In the genomic region with DNA sequence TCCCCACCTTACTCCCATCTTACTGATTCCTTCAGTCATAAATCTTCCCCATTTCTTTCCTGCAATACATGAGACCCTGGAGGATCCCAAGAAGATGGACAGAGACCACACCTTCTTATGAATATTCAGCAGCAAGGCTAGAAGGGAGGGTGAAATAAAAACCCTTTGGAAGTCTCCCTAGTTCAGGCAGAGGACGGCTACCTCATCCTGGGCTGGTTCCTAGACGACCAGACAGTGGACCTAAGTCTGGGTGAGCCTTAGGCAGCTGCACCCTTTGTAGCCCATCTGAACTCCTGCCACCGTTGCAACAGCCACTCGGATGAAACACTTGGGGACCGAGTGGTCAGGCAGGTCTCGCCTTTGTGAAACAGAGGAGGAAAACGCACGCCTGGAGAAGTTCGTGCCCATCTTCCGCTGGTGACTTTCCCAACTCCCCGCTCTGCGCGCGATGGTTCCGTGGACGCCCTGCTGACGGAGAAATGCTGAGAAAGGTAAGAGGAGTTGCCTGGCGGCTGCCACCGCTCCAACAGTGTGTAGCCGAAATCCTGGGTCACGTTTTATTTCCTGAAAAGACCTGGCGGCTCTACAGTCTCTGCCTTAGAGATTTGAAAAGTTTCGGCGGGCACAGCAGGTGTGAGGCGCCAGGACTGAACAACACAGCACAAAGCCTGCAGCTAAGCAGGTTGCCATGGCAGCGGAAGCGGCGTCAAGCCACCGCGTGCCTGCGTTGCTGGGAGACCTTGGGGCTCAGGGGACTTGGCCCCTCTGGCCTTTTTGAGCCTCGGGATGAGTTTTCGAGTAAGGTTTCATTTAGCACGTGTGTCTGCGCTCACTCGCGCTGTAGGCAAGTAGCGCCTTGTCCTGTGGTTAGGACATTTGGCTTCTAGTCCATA, we compare ENCODE assay signal across 8 mouse cellular contexts.
DNase-seq lines count a peak whose midpoint lies in the region; ATAC-seq lines count a peak whose summit lies in the region.

No protein-coding gene starts in this region.

- H3K4me2 ChIP-seq in forebrain, embryonic 12.5 days: peak overlapping the region; percentile 88
- H3K4me2 ChIP-seq in hindbrain, embryonic 15.5 days: peak overlapping the region; percentile 86

- H3K9ac ChIP-seq in forebrain, embryonic 12.5 days: peak overlapping the region; percentile 55
- H3K9ac ChIP-seq in hindbrain, embryonic 15.5 days: peak overlapping the region; percentile 27; the same call in 1 of the 2 replicates

- peak overlapping the region; percentile 43 for H3K4me3 ChIP-seq in forebrain, embryonic 12.5 days (replicated peaks)
- H3K4me3 ChIP-seq in hindbrain, embryonic 15.5 days: peak overlapping the region; percentile 43

- no peaks in the 10 kb centered on the region for H3K36me3 ChIP-seq in forebrain, embryonic 12.5 days (replicated peaks)
- no peaks in the 10 kb centered on the region for H3K36me3 ChIP-seq in hindbrain, embryonic 15.5 days

- H3K4me1 ChIP-seq in forebrain, embryonic 12.5 days: peaks cover 25% of the 10 kb centered on the region
- peaks cover 20% of the 10 kb centered on the region for H3K4me1 ChIP-seq in hindbrain, embryonic 15.5 days (replicated peaks)

- WGBS in forebrain, embryonic 12.5 days: under 1% methylated on average over 38 of the region's 38 CpGs
- under 1% methylated on average over 38 of the region's 38 CpGs for WGBS in hindbrain, embryonic 15.5 days

- peak overlapping the region; percentile 78 for H3K27ac ChIP-seq in forebrain, embryonic 12.5 days
- H3K27ac ChIP-seq in hindbrain, embryonic 15.5 days (replicated peaks): peak overlapping the region; percentile 52; the same call in 1 of the 2 replicates

- peak; percentile 74 for DNase-seq in ES-CJ7 (ENCODE audit: low read depth, low spot score)
- DNase-seq in brain, adult 2 months (ENCODE audit: low read depth, low spot score): peak; percentile 75
- DNase-seq in left cerebral cortex, adult 11 months (ENCODE audit: low spot score): peak; percentile 22
- peak; percentile 30 for DNase-seq in lung, postnatal 14 days
- peak; percentile 96 for DNase-seq in retina, embryonic 14.5 days (ENCODE audit: low spot score)
- peak; percentile 17 to 19 for DNase-seq in urinary bladder, postnatal 36 days (ENCODE audit: low spot score in 2 of 2)

- H3K9me3 ChIP-seq in forebrain, embryonic 12.5 days: no peaks in the 10 kb centered on the region
- H3K9me3 ChIP-seq in hindbrain, embryonic 15.5 days: no peaks in the 10 kb centered on the region

- H3K27me3 ChIP-seq in forebrain, embryonic 12.5 days: 0 out of 2 replicates have a peak, but pooled peaks cover 6% of the 10 kb centered on the region
- H3K27me3 ChIP-seq in hindbrain, embryonic 15.5 days: no peaks in the 10 kb centered on the region; the same call in 1 of the 2 replicates

- peak; percentile 92 for ATAC-seq in forebrain, embryonic 12.5 days (ENCODE audit: low FRiP score)
- ATAC-seq in hindbrain, embryonic 15.5 days (ENCODE audit: low FRiP score, low read depth): peak; percentile 88

Comparison
In these comparisons a context has a peak if more than half of its experiments do, and no peak if none do; other contexts are left out.
1. Peak in every context shown above with its lines: DNase-seq, ATAC-seq, H3K4me3 ChIP-seq and H3K27ac ChIP-seq.
2. DNase-seq: peak in every context shown above with its lines; median percentile 96 in retina, embryonic 14.5 days; 75 in brain, adult 2 months; 74 in ES-CJ7; 30 in lung, postnatal 14 days; 22 in left cerebral cortex, adult 11 months; 18 in urinary bladder, postnatal 36 days.